Mouse (Mus musculus) neural tube, embryonic 12.5 days (tissue): Measurements from ENCODE around the gene Nvl. TPM values are rescaled to one million over a fixed set of nuclear protein-coding genes. Genes with fewer than 3 reads are reported as not detected.

ENCODE experiments used
- ATAC-seq: fragments of 200-750 bp; cut with Nextera tagmentation; 2 replicates; pipeline ENCODE4 v1.8.0; 2017; ENCODE audit warnings: low read depth, mild to moderate bottlenecking, moderate TSS enrichment, moderate library complexity; ENCODE audit not compliant: low FRiP score
- H3K27ac ChIP-seq: fragments of 300-500 bp; sonication (generic); 2 replicates; pipeline ENCODE4 v1.5.1; 2016
- H3K27me3 ChIP-seq: fragments of 300-500 bp; sonication (generic); replicated peaks from 2 replicates; pipeline ENCODE4 v1.6.1; 2016; ENCODE audit warnings: mild to moderate bottlenecking
- H3K36me3 ChIP-seq: fragments of 300-500 bp; sonication (generic); 2 replicates; pipeline ENCODE4 v1.6.1; 2016; ENCODE audit warnings: mild to moderate bottlenecking
- H3K4me1 ChIP-seq: fragments of 300-500 bp; sonication (generic); 2 replicates; pipeline ENCODE4 v1.6.1; 2016
- H3K4me2 ChIP-seq: fragments of 300-500 bp; sonication (generic); replicated peaks from 2 replicates; pipeline ENCODE4 v1.6.1; 2016; ENCODE audit warnings: mild to moderate bottlenecking
- H3K4me3 ChIP-seq: fragments of 300-500 bp; sonication (generic); 2 replicates; pipeline ENCODE4 v1.5.1; 2016
- H3K9ac ChIP-seq: fragments of 300-500 bp; sonication (generic); 2 replicates; pipeline ENCODE4 v1.6.1; 2016; ENCODE audit warnings: mild to moderate bottlenecking
- H3K9me3 ChIP-seq: fragments of 300-500 bp; sonication (generic); 2 replicates; pipeline ENCODE4 v1.6.1; 2016; ENCODE audit warnings: mild to moderate bottlenecking
- WGBS: fragments of 180-500 bp; shearing (Covaris S2); methylation state at CpG from one replicate; pipeline ENCODE4 v1.1.7; 2016; 5-methylcytosine and 5-hydroxymethylcytosine counted together
- polyA plus RNA-seq: library from polyadenylated mRNA; unstranded; fragments of >200 nt; fragmentation: Nextera tagmentation; extraction: Ambion mirVana; gene quantifications from 2 replicates; pipeline ENCODE4 v1.2.1, GENCODE M21; 2016

The Nvl gene
- polyA plus RNA-seq, 1 experiment from 2014 or later: 45.6 TPM

GRCm38 (mm10) chr1:181061784-181062485 lies 82.1 kb downstream of the Nvl start:
- no peak overlapping the region for H3K4me2 ChIP-seq
- H3K27ac ChIP-seq: no peak overlapping the region
- no peak overlapping the region for H3K4me3 ChIP-seq
- no peak for ATAC-seq
- H3K9me3 ChIP-seq: no peaks in the 10 kb centered on the region
- H3K4me1 ChIP-seq: no peaks in the 10 kb centered on the region
- H3K9ac ChIP-seq: no peak overlapping the region
- H3K36me3 ChIP-seq: no peaks in the 10 kb centered on the region
- H3K27me3 ChIP-seq: no peaks in the 10 kb centered on the region
- WGBS: 71% methylated on average over 3 of the region's 3 CpGs

DNA sequence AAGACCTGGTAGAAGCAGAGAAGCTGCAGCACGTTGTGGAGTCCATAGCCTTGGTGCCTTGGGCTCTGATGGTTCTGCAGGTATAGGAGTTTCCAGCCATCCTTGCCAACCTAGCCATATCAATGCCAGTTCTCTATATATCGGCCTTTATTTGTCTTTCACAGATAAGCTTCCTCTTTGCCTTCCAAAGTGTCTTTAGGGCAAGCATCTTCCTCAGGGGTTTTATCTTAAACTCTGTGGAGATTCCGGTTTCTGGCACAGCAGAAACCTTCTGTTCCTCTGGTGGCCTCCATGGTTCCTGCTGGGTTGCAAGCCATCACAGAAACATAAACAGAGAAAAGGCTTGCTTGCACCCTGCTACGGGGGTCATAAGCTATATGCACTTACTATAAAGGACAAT lies 91.1 kb downstream of the Nvl start:
- no peaks in the 10 kb centered on the region for H3K27me3 ChIP-seq
- H3K4me2 ChIP-seq: no peak overlapping the region
- no peak for ATAC-seq
- no peak overlapping the region for H3K9ac ChIP-seq
- H3K36me3 ChIP-seq: no peaks in the 10 kb centered on the region
- no peaks in the 10 kb centered on the region for H3K4me1 ChIP-seq
- 88% methylated on average over 4 of the region's 4 CpGs for WGBS
- no peaks in the 10 kb centered on the region for H3K9me3 ChIP-seq
- no peak overlapping the region for H3K4me3 ChIP-seq
- H3K27ac ChIP-seq: no peak overlapping the region

DNA sequence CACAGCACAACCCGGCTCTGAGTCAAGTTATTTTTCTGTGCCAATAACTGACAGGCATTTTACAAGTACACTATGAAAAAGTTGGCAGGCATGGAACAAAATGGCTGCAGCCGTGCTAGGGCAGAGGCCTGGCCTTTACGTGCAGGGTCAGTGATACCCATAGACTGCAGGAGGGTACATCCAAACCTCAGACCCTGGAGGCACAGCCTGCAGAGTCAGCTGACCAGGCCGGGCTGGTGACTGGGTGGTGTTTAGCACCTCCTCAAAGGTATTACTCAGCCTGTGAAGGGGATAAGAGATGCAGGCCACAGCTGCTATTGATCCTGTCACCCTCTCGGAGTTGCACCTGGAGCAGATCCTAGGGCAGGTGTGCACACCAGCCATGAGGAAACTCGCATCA lies 93.1 kb downstream of the Nvl start, which contains the start of gene 9130409I23Rik:
Gene 9130409I23Rik, plus strand, starts transcription at position 301 of the 400 bp plus-strand sequence.
- no peak within 1 kb of the TSS for H3K4me2 ChIP-seq
- H3K4me3 ChIP-seq: no peak within 1 kb of the TSS

GRCm38 (mm10) chr1:181049328-181049842 lies 94.6 kb downstream of the Nvl start:
- Histone ChIP-seq H3K4me2 (no peak overlapping the region), H3K27me3 (no peaks in the 10 kb centered on the region), H3K9me3 (no peaks in the 10 kb centered on the region), H3K4me3 (no peak overlapping the region), H3K27ac (no peak overlapping the region), H3K4me1 (no peaks in the 10 kb centered on the region), H3K9ac (no peak overlapping the region), H3K36me3 (no peaks in the 10 kb centered on the region)
- no peak for ATAC-seq

More for the DNA sequence above, 93.1 kb downstream of the Nvl start, which contains the start of gene 9130409I23Rik:
- no peaks in the 10 kb centered on the region for H3K4me1 ChIP-seq
- no peak within 1 kb of the TSS for H3K27ac ChIP-seq
- no peak within 1 kb of the TSS for H3K9ac ChIP-seq
- H3K36me3 ChIP-seq: no peaks in the 10 kb centered on the region
- no peaks in the 10 kb centered on the region for H3K27me3 ChIP-seq
- no peak for ATAC-seq
- 84% methylated on average over 6 of the region's 6 CpGs for WGBS
- H3K9me3 ChIP-seq: no peaks in the 10 kb centered on the region

- H3K9me3 ChIP-seq: no peaks in the 10 kb centered on the region
- no peak overlapping the region for H3K4me2 ChIP-seq
- ATAC-seq: no peak
- no peak overlapping the region for H3K9ac ChIP-seq
- 72% methylated on average over 1 of the region's 1 CpGs for WGBS
- H3K27ac ChIP-seq: no peak overlapping the region
- no peaks in the 10 kb centered on the region for H3K27me3 ChIP-seq
- no peak overlapping the region for H3K4me3 ChIP-seq
- no peaks in the 10 kb centered on the region for H3K4me1 ChIP-seq
- no peaks in the 10 kb centered on the region for H3K36me3 ChIP-seq
These were observed 96.5 kb downstream of the Nvl start for GRCm38 (mm10) chr1:181047520-181047919.

GRCm38 (mm10) chr1:181039652-181040051 lies 104.4 kb downstream of the Nvl start:
- Histone ChIP-seq H3K27me3 (no peaks in the 10 kb centered on the region), H3K9me3 (no peaks in the 10 kb centered on the region), H3K4me2 (no peak overlapping the region), H3K4me3 (no peak overlapping the region), H3K4me1 (no peaks in the 10 kb centered on the region), H3K27ac (no peak overlapping the region), H3K36me3 (no peaks in the 10 kb centered on the region), H3K9ac (no peak overlapping the region)
- 15% methylated on average over 4 of the region's 4 CpGs for WGBS
- no peak for ATAC-seq

GRCm38 (mm10) chr1:181037623-181038022 lies 106.4 kb downstream of the Nvl start:
- no peak for ATAC-seq
- Histone ChIP-seq H3K9ac (no peak overlapping the region), H3K4me1 (no peaks in the 10 kb centered on the region), H3K4me3 (no peak overlapping the region), H3K4me2 (no peak overlapping the region), H3K27ac (no peak overlapping the region), H3K9me3 (no peaks in the 10 kb centered on the region), H3K27me3 (no peaks in the 10 kb centered on the region), H3K36me3 (no peaks in the 10 kb centered on the region)
- 80% methylated on average over 4 of the region's 4 CpGs for WGBS

Other genes starting within 250 kb of the Nvl start
- gene Pycr2, start 239.9 kb downstream of the Nvl start, polyA plus RNA-seq: 93.9 and 94.6 TPM in 2 replicates
- 0.28 and 0.46 TPM in 2 replicates for gene Lefty1, start 209.2 kb downstream of the Nvl start, polyA plus RNA-seq
- 3.2 and 3.9 TPM in 2 replicates for gene Tmem63a, start 201.9 kb downstream of the Nvl start, polyA plus RNA-seq
- 2.8 and 3.0 TPM in 2 replicates for gene Ephx1, start 123.3 kb downstream of the Nvl start, polyA plus RNA-seq
- not detected in 2 replicates for gene 9130409I23Rik, start 93.0 kb downstream of the Nvl start, polyA plus RNA-seq
- gene Cnih4, start 489 bp upstream of the Nvl start, polyA plus RNA-seq: 69.5 and 69.8 TPM in 2 replicates
- 45.9 and 51.2 TPM in 2 replicates for gene Wdr26, start 67.8 kb upstream of the Nvl start, polyA plus RNA-seq
- gene Cnih3, start 208.4 kb upstream of the Nvl start, polyA plus RNA-seq: 4.3 and 4.7 TPM in 2 replicates